10 mouse cellular contexts compared by ENCODE assay signal in the genomic region with DNA sequence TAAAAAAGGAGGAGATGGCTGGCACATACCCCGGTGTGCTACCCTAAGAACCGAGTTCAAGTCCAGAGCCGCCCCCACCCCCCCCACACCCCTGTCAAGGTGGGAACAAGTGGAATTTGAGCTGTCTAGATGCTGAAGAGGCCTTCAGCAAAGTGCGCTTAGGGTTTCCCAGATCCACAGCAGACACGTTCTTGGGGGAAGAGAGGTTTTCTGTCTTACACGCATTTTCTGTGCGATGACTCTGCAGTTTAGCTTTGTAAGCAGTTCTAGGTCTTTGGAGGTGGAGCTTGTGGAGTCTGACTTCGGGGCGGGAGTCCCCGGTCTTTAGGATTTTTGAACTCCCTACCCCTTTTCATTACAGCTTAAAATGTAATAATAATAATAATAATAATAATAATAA. TPM values are rescaled to one million over a fixed set of nuclear protein-coding genes. Genes with fewer than 3 reads are reported as not detected.
DNase-seq lines count a peak whose midpoint lies in the region; ATAC-seq and TF ChIP-seq lines count a peak whose summit lies in the region.
"Had no signal": no experiment of that assay in that cellular context is flagged by ENCODE, and none has a peak within 500 bp of the region (broad histone marks: within the 10 kb centered on the region; RNA-seq: fewer than 3 reads in every experiment).

A gene (minus strand): TSS at position 260 of the 400 bp plus-strand sequence.

- TF ChIP-seq EP300 in stomach, postnatal 0 days (optimal IDR thresholded peaks at IDR 0.05) = no peak

- ATAC-seq in neural tube, embryonic 11.5 days (ENCODE audit: insufficient read depth, low FRiP score, low TSS enrichment) = no peak
- no peak for ATAC-seq in forebrain, embryonic 14.5 days
- ATAC-seq in limb, embryonic 12.5 days (ENCODE audit: insufficient number of reproducible peaks, insufficient read depth, low FRiP score, low TSS enrichment, low read depth) = 0 out of 2 replicates have a peak, but pooled peaks have one; percentile 37
- ATAC-seq in stomach, postnatal 0 days (ENCODE audit: low FRiP score, low TSS enrichment) = 0 out of 2 replicates have a peak, but pooled peaks have one; percentile 16

- H3K9ac ChIP-seq in neural tube, embryonic 11.5 days (ENCODE audit: low read length) = no peak within 1 kb of the TSS
- 0 out of 2 replicates have a peak within 1 kb of the TSS, but pooled peaks have one; percentile 35 for H3K9ac ChIP-seq in forebrain, embryonic 14.5 days (ENCODE audit: low read length)
- H3K9ac ChIP-seq in limb, embryonic 12.5 days (replicated peaks) = peak within 1 kb of the TSS; percentile 28; the same call in 1 of the 2 replicates
- no peak within 1 kb of the TSS; the same call in 1 of the 2 replicates for H3K9ac ChIP-seq in stomach, postnatal 0 days (ENCODE audit: low read length)

- no peaks in the 10 kb centered on the region for H3K9me3 ChIP-seq in neural tube, embryonic 11.5 days (ENCODE audit: control insufficient read depth, low read length)
- H3K9me3 ChIP-seq in forebrain, embryonic 14.5 days (replicated peaks; ENCODE audit: control insufficient read depth, low read length) = no peaks in the 10 kb centered on the region
- H3K9me3 ChIP-seq in limb, embryonic 12.5 days = no peaks in the 10 kb centered on the region
- no peaks in the 10 kb centered on the region for H3K9me3 ChIP-seq in stomach, postnatal 0 days (ENCODE audit: control insufficient read depth, low read length)

- 26% methylated on average over 10 of the region's 10 CpGs for WGBS in neural tube, embryonic 11.5 days
- 36% methylated on average over 10 of the region's 10 CpGs for WGBS in forebrain, embryonic 14.5 days
- 24% methylated on average over 10 of the region's 10 CpGs for WGBS in limb, embryonic 12.5 days
- WGBS in stomach, postnatal 0 days = 27% methylated on average over 10 of the region's 10 CpGs

- H3K27ac ChIP-seq in neural tube, embryonic 11.5 days (ENCODE audit: low read depth, low read length) = no peak within 1 kb of the TSS
- no peak within 1 kb of the TSS for H3K27ac ChIP-seq in forebrain, embryonic 14.5 days (ENCODE audit: low read depth, low read length)
- H3K27ac ChIP-seq in limb, embryonic 12.5 days = no peak within 1 kb of the TSS
- H3K27ac ChIP-seq in stomach, postnatal 0 days (replicated peaks) = no peak within 1 kb of the TSS

- H3K36me3 ChIP-seq in neural tube, embryonic 11.5 days (ENCODE audit: control insufficient read depth, insufficient read depth, low read length) = no peaks in the 10 kb centered on the region
- no peaks in the 10 kb centered on the region for H3K36me3 ChIP-seq in forebrain, embryonic 14.5 days (ENCODE audit: control insufficient read depth, insufficient read depth, low read length)
- no peaks in the 10 kb centered on the region for H3K36me3 ChIP-seq in limb, embryonic 12.5 days
- H3K36me3 ChIP-seq in stomach, postnatal 0 days (ENCODE audit: control insufficient read depth, insufficient read depth, low read length) = no peaks in the 10 kb centered on the region

- 0 out of 2 replicates have a peak, but pooled peaks cover 5% of the 10 kb centered on the region for H3K4me1 ChIP-seq in neural tube, embryonic 11.5 days (ENCODE audit: control insufficient read depth, insufficient read depth, low read length)
- H3K4me1 ChIP-seq in forebrain, embryonic 14.5 days (ENCODE audit: control insufficient read depth, insufficient read depth, low read length) = no peaks in the 10 kb centered on the region
- H3K4me1 ChIP-seq in limb, embryonic 12.5 days (replicated peaks) = peaks cover 10% of the 10 kb centered on the region
- H3K4me1 ChIP-seq in stomach, postnatal 0 days (replicated peaks; ENCODE audit: control insufficient read depth, insufficient read depth) = no peaks in the 10 kb centered on the region

- H3K4me2 ChIP-seq in neural tube, embryonic 11.5 days (ENCODE audit: low read depth) = peak within 1 kb of the TSS; percentile 25; the same call in 1 of the 2 replicates
- peak within 1 kb of the TSS; percentile 34 for H3K4me2 ChIP-seq in forebrain, embryonic 14.5 days (ENCODE audit: low read length)
- H3K4me2 ChIP-seq in limb, embryonic 12.5 days = peak within 1 kb of the TSS; percentile 49
- H3K4me2 ChIP-seq in stomach, postnatal 0 days (replicated peaks; ENCODE audit: low read depth) = peak within 1 kb of the TSS; percentile 9

- DNase-seq in neural tube, embryonic 11.5 days (ENCODE audit: low spot score) = no peak
- no peak for DNase-seq in neural tube, embryonic 10.5 days (ENCODE audit: extremely low spot score, low spot score)
- no peak for DNase-seq in forebrain, embryonic 14.5 days (ENCODE audit: low spot score)
- DNase-seq in stomach, postnatal 0 days (ENCODE audit: low spot score) = no peak
- no peak for DNase-seq in thymus, postnatal 0 days (ENCODE audit: low spot score)
- no peak for DNase-seq in layer of hippocampus, postnatal 25 days (ENCODE audit: extremely low spot score in 1 of 2, low spot score in 1 of 2)
- DNase-seq: kidney, adult 9 months; lung, postnatal 14 days; thymus, postnatal 4 days had no signal

- TF ChIP-seq CTCF in stomach, postnatal 0 days (IDR thresholded peaks at IDR 0.05; ENCODE audit: low read depth) = no peak

- no peak within 1 kb of the TSS for H3K4me3 ChIP-seq in neural tube, embryonic 11.5 days (ENCODE audit: low read depth, low read length)
- H3K4me3 ChIP-seq in forebrain, embryonic 14.5 days (ENCODE audit: low read depth, low read length) = peak within 1 kb of the TSS; percentile 12
- H3K4me3 ChIP-seq in limb, embryonic 12.5 days (replicated peaks) = peak within 1 kb of the TSS; percentile 29
- H3K4me3 ChIP-seq in stomach, postnatal 0 days (ENCODE audit: low read depth, low read length) = peak within 1 kb of the TSS; percentile 24; the same call in 1 of the 2 replicates

- peaks cover 28% of the 10 kb centered on the region for H3K27me3 ChIP-seq in neural tube, embryonic 11.5 days (ENCODE audit: control insufficient read depth, insufficient read depth, low read length)
- peaks cover 30% of the 10 kb centered on the region for H3K27me3 ChIP-seq in forebrain, embryonic 14.5 days (replicated peaks; ENCODE audit: control insufficient read depth, insufficient read depth, low read length)
- H3K27me3 ChIP-seq in limb, embryonic 12.5 days = peaks cover 57% of the 10 kb centered on the region
- H3K27me3 ChIP-seq in stomach, postnatal 0 days (ENCODE audit: control insufficient read depth, insufficient read depth, low read length) = no peaks in the 10 kb centered on the region; the same call in 1 of the 2 replicates

RNA-seq across cellular contexts. Expression of the gene that starts here (rescaled TPM):
- not detected in 2 replicates for polyA plus RNA-seq in neural tube, embryonic 11.5 days (2014; fragmentation: Nextera tagmentation; extraction: Ambion mirVana)
- polyA plus RNA-seq in forebrain, embryonic 14.5 days (2014; fragmentation: Nextera tagmentation; extraction: Ambion mirVana) = not detected in 2 replicates
- polyA plus RNA-seq in limb, embryonic 12.5 days (2016; fragmentation: Nextera tagmentation; extraction: Ambion mirVana) = not detected in 2 replicates
- 10.9 and 12.4 TPM in 2 replicates for polyA plus RNA-seq in stomach, postnatal 0 days (2015; fragmentation: Nextera tagmentation; extraction: Ambion mirVana)
- 0.06 and 0.07 TPM in 2 replicates for polyA plus RNA-seq in thymus, postnatal 0 days (2015; fragmentation: Nextera tagmentation; extraction: Ambion mirVana)
- total RNA-seq in layer of hippocampus, postnatal 25 days (2021) = 1 to 10 TPM; 1.6 to 2.0 TPM

Comparison
In these comparisons a context has a peak if more than half of its experiments do, and no peak if none do; other contexts are left out.
1. RNA of the gene that starts here (polyA plus RNA-seq): 10.9 to 12.4 TPM in stomach, postnatal 0 days; 0.06 to 0.07 TPM in thymus, postnatal 0 days, not detected in neural tube, embryonic 11.5 days, not detected in forebrain, embryonic 14.5 days and not detected in limb, embryonic 12.5 days; every median in the first group is over 10 times any median in the second.
2. Peak in ATAC-seq, H3K4me3 ChIP-seq, H3K9ac ChIP-seq and H3K4me2 ChIP-seq in limb, embryonic 12.5 days; RNA of the gene not detected or under 1 TPM.
3. Peak in every context shown above with its lines, with median percentiles within 50 percentile points of each other: H3K4me2 ChIP-seq.